ENCODE assay signal across 27 mouse cellular contexts in genomic region chr2:178173951-178174350, GRCm38 (mm10). TPM values are rescaled to one million over a fixed set of nuclear protein-coding genes. Genes with fewer than 3 reads are reported as not detected.
A peak's percentile ranks its signal among the peaks of the same experiment; 100 is the strongest.
DNase-seq lines count a peak whose midpoint lies in the region; ATAC-seq and TF ChIP-seq lines count a peak whose summit lies in the region.
"Had no signal": no experiment of that assay in that cellular context is flagged by ENCODE, and none has a peak within 500 bp of the region (broad histone marks: within the 10 kb centered on the region; RNA-seq: fewer than 3 reads in every experiment).

No protein-coding gene starts in this region.

- DNase-seq in cerebellum, adult 9-10 months, result no peak
- DNase-seq in hindbrain, postnatal 0 days (ENCODE audit: low spot score), result no peak
- DNase-seq in midbrain, embryonic 11.5 days (ENCODE audit: low spot score, missing footprints), result no peak
- no peak for DNase-seq in midbrain, postnatal 0 days (ENCODE audit: low spot score)
- DNase-seq: adrenal gland, adult 8-10 months; adrenal gland, postnatal 25 days; cerebellum, adult 11 months; cerebellum, adult 8-10 months; cerebellum, postnatal 14 days; embryo, embryonic 11 days; gastrocnemius, postnatal 25 days; heart, postnatal 10 days; heart, postnatal 4 days had no signal

- no peaks in the 10 kb centered on the region for H3K27me3 ChIP-seq in hindbrain, postnatal 0 days (ENCODE audit: insufficient read depth, low read length)
- H3K27me3 ChIP-seq in hindbrain, embryonic 16.5 days (replicated peaks; ENCODE audit: control insufficient read depth, insufficient read depth, low read length), result no peaks in the 10 kb centered on the region
- H3K27me3 ChIP-seq in midbrain, embryonic 12.5 days, result no peaks in the 10 kb centered on the region
- no peaks in the 10 kb centered on the region for H3K27me3 ChIP-seq in midbrain, embryonic 11.5 days (ENCODE audit: control insufficient read depth, insufficient read depth, low read length)
- no peaks in the 10 kb centered on the region for H3K27me3 ChIP-seq in midbrain, embryonic 16.5 days (ENCODE audit: control insufficient read depth, insufficient read depth, low read depth, low read length)
- no peaks in the 10 kb centered on the region for H3K27me3 ChIP-seq in midbrain, postnatal 0 days (ENCODE audit: insufficient read depth, low read length)
- H3K27me3 ChIP-seq: embryonic facial prominence, embryonic 13.5 days; forebrain, embryonic 12.5 days; forebrain, embryonic 15.5 days; heart, embryonic 15.5 days; hindbrain, embryonic 12.5 days had no signal

- H3K9ac ChIP-seq in hindbrain, postnatal 0 days (replicated peaks; ENCODE audit: low read length), result no peak overlapping the region
- H3K9ac ChIP-seq in hindbrain, embryonic 16.5 days (ENCODE audit: low read depth, low read length), result no peak overlapping the region
- no peak overlapping the region for H3K9ac ChIP-seq in midbrain, embryonic 12.5 days (replicated peaks)
- no peak overlapping the region for H3K9ac ChIP-seq in midbrain, embryonic 11.5 days (ENCODE audit: low read length)
- H3K9ac ChIP-seq in midbrain, embryonic 16.5 days (ENCODE audit: low read depth, low read length), result no peak overlapping the region
- H3K9ac ChIP-seq in midbrain, postnatal 0 days (replicated peaks; ENCODE audit: low read length, poor library complexity, severe bottlenecking), result no peak overlapping the region
- H3K9ac ChIP-seq: embryonic facial prominence, embryonic 13.5 days; forebrain, embryonic 12.5 days; forebrain, embryonic 15.5 days; heart, embryonic 12.5 days; heart, embryonic 15.5 days; hindbrain, embryonic 12.5 days had no signal

- 38% methylated on average over 2 of the region's 2 CpGs for whole genome bisulfite sequencing in hindbrain, postnatal 0 days
- 55% methylated on average over 2 of the region's 2 CpGs for WGBS in hindbrain, embryonic 16.5 days
- WGBS in midbrain, embryonic 12.5 days, result 30% methylated on average over 2 of the region's 2 CpGs
- WGBS in midbrain, embryonic 11.5 days, result 19% methylated on average over 2 of the region's 2 CpGs
- WGBS in midbrain, embryonic 16.5 days, result 26% methylated on average over 2 of the region's 2 CpGs
- 24% methylated on average over 2 of the region's 2 CpGs for WGBS in midbrain, postnatal 0 days

- H3K4me3 ChIP-seq in hindbrain, postnatal 0 days (ENCODE audit: low read length), result no peak overlapping the region
- no peak overlapping the region for H3K4me3 ChIP-seq in hindbrain, embryonic 16.5 days (ENCODE audit: low read length)
- H3K4me3 ChIP-seq in midbrain, embryonic 12.5 days, result no peak overlapping the region
- H3K4me3 ChIP-seq in midbrain, embryonic 11.5 days (ENCODE audit: low read depth, low read length), result no peak overlapping the region
- no peak overlapping the region for H3K4me3 ChIP-seq in midbrain, embryonic 16.5 days (ENCODE audit: low read depth, low read length)
- no peak overlapping the region for H3K4me3 ChIP-seq in midbrain, postnatal 0 days (ENCODE audit: low read depth, low read length)
- H3K4me3 ChIP-seq: embryonic facial prominence, embryonic 10.5 days; embryonic facial prominence, embryonic 13.5 days; erythroblast, embryonic 14.5 days; forebrain, embryonic 12.5 days; forebrain, embryonic 15.5 days; heart, embryonic 12.5 days; heart, embryonic 15.5 days; hindbrain, embryonic 12.5 days had no signal

- no peaks in the 10 kb centered on the region for H3K36me3 ChIP-seq in hindbrain, postnatal 0 days (ENCODE audit: insufficient read depth, low read length)
- H3K36me3 ChIP-seq in hindbrain, embryonic 16.5 days (ENCODE audit: control insufficient read depth, insufficient read depth, low read length), result no peaks in the 10 kb centered on the region
- no peaks in the 10 kb centered on the region for H3K36me3 ChIP-seq in midbrain, embryonic 12.5 days
- H3K36me3 ChIP-seq in midbrain, embryonic 11.5 days (ENCODE audit: control insufficient read depth, insufficient read depth, low read length), result no peaks in the 10 kb centered on the region
- no peaks in the 10 kb centered on the region for H3K36me3 ChIP-seq in midbrain, embryonic 16.5 days (ENCODE audit: control insufficient read depth, insufficient read depth, low read length)
- no peaks in the 10 kb centered on the region for H3K36me3 ChIP-seq in midbrain, postnatal 0 days (ENCODE audit: insufficient read depth, low read length)
- H3K36me3 ChIP-seq: embryonic facial prominence, embryonic 10.5 days; embryonic facial prominence, embryonic 13.5 days; forebrain, embryonic 12.5 days; forebrain, embryonic 15.5 days; heart, embryonic 12.5 days; heart, embryonic 15.5 days; hindbrain, embryonic 12.5 days had no signal

- peak; percentile 60; the same call in 1 of the 2 replicates for ATAC-seq in cerebellum, adult (ENCODE audit: insufficient number of reproducible peaks, low FRiP score, low TSS enrichment)
- no peak for ATAC-seq in hindbrain, postnatal 0 days
- ATAC-seq in hindbrain, embryonic 16.5 days, result no peak
- no peak for ATAC-seq in midbrain, embryonic 12.5 days (ENCODE audit: low FRiP score, low read depth)
- no peak for ATAC-seq in midbrain, embryonic 11.5 days (ENCODE audit: low FRiP score)
- ATAC-seq in midbrain, embryonic 16.5 days, result no peak
- ATAC-seq in midbrain, postnatal 0 days (ENCODE audit: low FRiP score), result no peak
- ATAC-seq: activated CD4-positive, CD25-positive, alpha-beta regulatory T cell, adult 4 months; forebrain, embryonic 15.5 days had no signal

- H3K4me2 ChIP-seq in hindbrain, postnatal 0 days (ENCODE audit: low read depth, low read length), result no peak overlapping the region
- H3K4me2 ChIP-seq in hindbrain, embryonic 16.5 days (ENCODE audit: low read length), result no peak overlapping the region
- H3K4me2 ChIP-seq in midbrain, embryonic 12.5 days (replicated peaks), result no peak overlapping the region
- H3K4me2 ChIP-seq in midbrain, embryonic 11.5 days, result no peak overlapping the region
- no peak overlapping the region for H3K4me2 ChIP-seq in midbrain, embryonic 16.5 days (ENCODE audit: low read length)
- H3K4me2 ChIP-seq in midbrain, postnatal 0 days (ENCODE audit: low read depth, low read length, poor library complexity, severe bottlenecking), result no peak overlapping the region
- H3K4me2 ChIP-seq: embryonic facial prominence, embryonic 13.5 days; forebrain, embryonic 12.5 days; forebrain, embryonic 15.5 days; heart, embryonic 12.5 days; heart, embryonic 15.5 days; hindbrain, embryonic 12.5 days had no signal

- H3K27ac ChIP-seq in hindbrain, postnatal 0 days, result peak overlapping the region; percentile 79; the same call in 1 of the 2 replicates
- no peak overlapping the region for H3K27ac ChIP-seq in hindbrain, embryonic 16.5 days (ENCODE audit: low read depth, low read length)
- H3K27ac ChIP-seq in midbrain, embryonic 12.5 days (replicated peaks), result 0 out of 2 replicates have a peak overlapping the region, but pooled peaks have one; percentile 20
- no peak overlapping the region for H3K27ac ChIP-seq in midbrain, embryonic 11.5 days (ENCODE audit: low read depth, low read length)
- H3K27ac ChIP-seq in midbrain, embryonic 16.5 days (ENCODE audit: low read length), result peak overlapping the region; percentile 56; the same call in 1 of the 2 replicates
- H3K27ac ChIP-seq in midbrain, postnatal 0 days (ENCODE audit: low read depth, low read length), result no peak overlapping the region
- H3K27ac ChIP-seq: embryonic facial prominence, embryonic 10.5 days; forebrain, embryonic 12.5 days; forebrain, embryonic 15.5 days; heart, embryonic 15.5 days; hindbrain, embryonic 12.5 days had no signal

- no peaks in the 10 kb centered on the region for H3K9me3 ChIP-seq in hindbrain, postnatal 0 days (ENCODE audit: low read length)
- H3K9me3 ChIP-seq in hindbrain, embryonic 16.5 days (ENCODE audit: control insufficient read depth, low read length), result no peaks in the 10 kb centered on the region
- no peaks in the 10 kb centered on the region for H3K9me3 ChIP-seq in midbrain, embryonic 12.5 days
- H3K9me3 ChIP-seq in midbrain, embryonic 11.5 days (ENCODE audit: control insufficient read depth, low read length), result no peaks in the 10 kb centered on the region
- no peaks in the 10 kb centered on the region for H3K9me3 ChIP-seq in midbrain, embryonic 16.5 days (replicated peaks; ENCODE audit: control insufficient read depth, low read length, poor library complexity, severe bottlenecking)
- no peaks in the 10 kb centered on the region for H3K9me3 ChIP-seq in midbrain, postnatal 0 days (ENCODE audit: low read length)
- H3K9me3 ChIP-seq: embryonic facial prominence, embryonic 10.5 days; embryonic facial prominence, embryonic 13.5 days; forebrain, embryonic 12.5 days; forebrain, embryonic 15.5 days; heart, embryonic 12.5 days; heart, embryonic 15.5 days; hindbrain, embryonic 12.5 days had no signal

- no peak for TF ChIP-seq CTCF in hindbrain, postnatal 0 days (IDR thresholded peaks at IDR 0.05; ENCODE audit: low read depth)
- TF ChIP-seq CTCF in midbrain, postnatal 0 days (IDR thresholded peaks at IDR 0.05), result no peak

- peaks cover 13% of the 10 kb centered on the region for H3K4me1 ChIP-seq in hindbrain, postnatal 0 days (ENCODE audit: insufficient read depth, low read length)
- peaks cover 23% of the 10 kb centered on the region for H3K4me1 ChIP-seq in hindbrain, embryonic 16.5 days (ENCODE audit: control insufficient read depth, insufficient read depth, low read depth, low read length)
- H3K4me1 ChIP-seq in midbrain, embryonic 12.5 days, result peaks cover 22% of the 10 kb centered on the region; the same call in 1 of the 2 replicates
- no peaks in the 10 kb centered on the region; the same call in none of the 2 replicates for H3K4me1 ChIP-seq in midbrain, embryonic 11.5 days (ENCODE audit: control insufficient read depth, insufficient read depth, low read length)
- peaks cover 25% of the 10 kb centered on the region for H3K4me1 ChIP-seq in midbrain, embryonic 16.5 days (ENCODE audit: control insufficient read depth, insufficient read depth, low read length)
- H3K4me1 ChIP-seq in midbrain, postnatal 0 days (ENCODE audit: insufficient read depth, low read length), result peaks cover 19% of the 10 kb centered on the region; the same call in 1 of the 2 replicates
- H3K4me1 ChIP-seq: heart, embryonic 12.5 days; heart, embryonic 15.5 days had no signal

RNA-seq across cellular contexts. Expression of gene Phactr3, which starts 55.2 kb away (rescaled TPM):
- 70.4 and 92.7 TPM in 2 replicates for total RNA-seq in hindbrain, postnatal 0 days (2014; rRNA removed)
- polyA plus RNA-seq in hindbrain, postnatal 0 days (2015; fragmentation: Nextera tagmentation; extraction: Ambion mirVana), result 66.2 and 67.2 TPM in 2 replicates
- polyA plus RNA-seq in hindbrain, embryonic 16.5 days (2015; fragmentation: Nextera tagmentation; extraction: Ambion mirVana), result 55.3 and 69.1 TPM in 2 replicates
- 19.1 and 20.0 TPM in 2 replicates for polyA plus RNA-seq in midbrain, embryonic 12.5 days (2016; fragmentation: Nextera tagmentation; extraction: Ambion mirVana)
- polyA plus RNA-seq in midbrain, embryonic 11.5 days (2014; fragmentation: Nextera tagmentation; extraction: Ambion mirVana), result 11.7 and 13.9 TPM in 2 replicates
- polyA plus RNA-seq in midbrain, embryonic 16.5 days (2015; fragmentation: Nextera tagmentation; extraction: Ambion mirVana), result 83.1 and 86.1 TPM in 2 replicates
- total RNA-seq in midbrain, postnatal 0 days (2014; rRNA removed), result 105 and 130 TPM in 2 replicates
- polyA plus RNA-seq in midbrain, postnatal 0 days (2015; fragmentation: Nextera tagmentation; extraction: Ambion mirVana), result 94.2 and 96.5 TPM in 2 replicates
- total RNA-seq: common myeloid progenitor, adult 5-6 weeks; gastrocnemius, postnatal 25 days had no signal
- polyA plus RNA-seq: erythroblast, embryonic 14.5 days had no signal

Comparison
In these comparisons a context has a peak if more than half of its experiments do, and no peak if none do; other contexts are left out.
1. H3K27ac ChIP-seq: peak in hindbrain, postnatal 0 days (single experiment), midbrain, embryonic 12.5 days (single experiment) and midbrain, embryonic 16.5 days (single experiment); none in hindbrain, embryonic 16.5 days (single experiment), midbrain, embryonic 11.5 days (single experiment) and midbrain, postnatal 0 days (single experiment).